9 mouse cellular contexts compared by ENCODE assay signal in the genomic region with DNA sequence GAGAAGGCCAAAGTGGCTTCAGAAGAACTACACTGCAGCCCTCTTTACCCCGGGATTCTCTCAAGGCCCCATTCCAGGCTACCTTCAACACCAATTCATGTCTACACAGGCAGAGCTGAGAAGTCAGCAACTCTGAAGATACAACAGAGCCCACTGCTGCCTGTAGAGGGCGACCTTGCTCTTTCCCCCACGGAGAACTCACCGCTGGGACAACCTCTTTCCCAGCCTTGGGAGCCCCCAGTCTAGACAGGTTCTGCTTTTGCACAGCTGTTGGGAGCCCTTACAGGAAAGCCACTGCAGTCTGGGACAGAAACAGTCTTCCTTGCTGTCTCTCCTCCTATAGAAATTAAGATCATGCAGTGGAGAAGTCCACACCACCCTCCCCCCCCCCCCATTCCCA. TPM values are rescaled to one million over a fixed set of nuclear protein-coding genes. Genes with fewer than 3 reads are reported as not detected.
DNase-seq lines count a peak whose midpoint lies in the region; ATAC-seq and TF ChIP-seq lines count a peak whose summit lies in the region.
"Had no signal": no experiment of that assay in that cellular context is flagged by ENCODE, and none has a peak within 500 bp of the region (broad histone marks: within the 10 kb centered on the region; RNA-seq: fewer than 3 reads in every experiment).

No protein-coding gene starts in this region.

- H3K9ac ChIP-seq in liver, postnatal 0 days (replicated peaks) = no peak overlapping the region
- H3K9ac ChIP-seq: hindbrain, embryonic 15.5 days had no signal

- 4% methylated on average over 4 of the region's 4 CpGs for WGBS in liver, postnatal 0 days (ENCODE audit: insufficient replicate concordance)

- ATAC-seq in Patski = peak; percentile 81
- ATAC-seq in common myeloid progenitor, adult 5-6 weeks (replicated peaks; ENCODE audit: low read depth, poor library complexity, severe bottlenecking) = peak; percentile 86
- no peak for ATAC-seq in liver, postnatal 0 days

- no peaks in the 10 kb centered on the region for H3K9me3 ChIP-seq in liver, postnatal 0 days (ENCODE audit: low read length)
- H3K9me3 ChIP-seq: hindbrain, embryonic 15.5 days had no signal

- H3K36me3 ChIP-seq in liver, postnatal 0 days (replicated peaks; ENCODE audit: insufficient read depth, low read length) = no peaks in the 10 kb centered on the region
- H3K36me3 ChIP-seq: hindbrain, embryonic 15.5 days had no signal

- peak; percentile 64 for DNase-seq in A20 (ENCODE audit: low read depth, low spot score)
- no peak for DNase-seq in Patski (ENCODE audit: low read depth, low spot score)
- DNase-seq in heart, adult 8-10 months (ENCODE audit: low spot score) = peak; percentile 63
- DNase-seq in kidney, postnatal 4 days = peak; percentile 86 to 88
- DNase-seq in liver, postnatal 0 days = peak; percentile 82
- DNase-seq in retina, postnatal 1 day = peak; percentile 61
- DNase-seq in thymus, postnatal 25 days = peak; percentile 81

- in situ Hi-C loops in Patski (cut with MboI; ENCODE audit: low pct_unique_long_range_greater_than_20kb) = loop anchor here (5.0 to 25.0 kb wide), 3 partner anchors 59 to 1016 kb away; partner anchors contain the start of gene Tagap

- CTCF ChIA-PET in Patski (lab: Charles Lee) = interaction anchor here (0.7 to 6.5 kb wide), 4 partner anchors 50 to 60 kb away, joined by 4 to 47 read pairs (median 5); partner anchors contain the start of gene Tagap

- TF ChIP-seq EP300 in liver, postnatal 0 days (IDR thresholded peaks at IDR 0.05; ENCODE audit: low read depth) = no peak

- no peak overlapping the region for H3K4me2 ChIP-seq in liver, postnatal 0 days (ENCODE audit: low read depth, low read length)
- H3K4me2 ChIP-seq: hindbrain, embryonic 15.5 days had no signal

- TF ChIP-seq CTCF in Patski (IDR thresholded peaks at IDR 0.05) = peak; percentile 97
- TF ChIP-seq CTCF in liver, postnatal 0 days (IDR thresholded peaks at IDR 0.05; ENCODE audit: low read depth) = peak; percentile 87

- H3K4me1 ChIP-seq in liver, postnatal 0 days (ENCODE audit: insufficient read depth) = no peaks in the 10 kb centered on the region

- POLR2A ChIA-PET in Patski (lab: Charles Lee) = no interaction called here

- no peak overlapping the region for H3K27ac ChIP-seq in liver, postnatal 0 days (ENCODE audit: low read depth)
- H3K27ac ChIP-seq: hindbrain, embryonic 15.5 days had no signal

- H3K4me3 ChIP-seq in liver, postnatal 0 days (ENCODE audit: low read depth, low read length) = no peak overlapping the region
- H3K4me3 ChIP-seq: hindbrain, embryonic 15.5 days had no signal

- H3K27me3 ChIP-seq in Patski = no peaks in the 10 kb centered on the region
- 0 out of 2 replicates have a peak, but pooled peaks cover 3% of the 10 kb centered on the region for H3K27me3 ChIP-seq in liver, postnatal 0 days (ENCODE audit: insufficient read depth, low read length)
- H3K27me3 ChIP-seq: hindbrain, embryonic 15.5 days had no signal

RNA-seq across cellular contexts. Expression of gene Fndc1, which starts 41.5 kb away (rescaled TPM):
- polyA plus RNA-seq in Patski (2021) = 19.7 TPM
- not detected in 2 replicates for total RNA-seq in common myeloid progenitor, adult 5-6 weeks (2017)
- 10 to 100 TPM in 3 of 4 experiments, 1 to 10 TPM in 1; 8.3 to 11.7 (median 10.6) TPM for total RNA-seq in heart, adult 8-10 months (2022)
- polyA plus RNA-seq in liver, postnatal 0 days (2015; fragmentation: Nextera tagmentation; extraction: Ambion mirVana) = 0.31 and 0.94 TPM in 2 replicates

RNA-seq across cellular contexts. Expression of gene Tagap, which starts 57.2 kb away (rescaled TPM):
- 3.5 TPM for polyA plus RNA-seq in Patski (2021)
- total RNA-seq in common myeloid progenitor, adult 5-6 weeks (2017) = 10.1 and 12.4 TPM in 2 replicates
- 1 to 10 TPM; 2.1 to 3.2 (median 2.5) TPM for total RNA-seq in heart, adult 8-10 months (2022)
- 1.5 TPM in 2 replicates for polyA plus RNA-seq in liver, postnatal 0 days (2015; fragmentation: Nextera tagmentation; extraction: Ambion mirVana)
